Mouse (Mus musculus) right cerebral cortex, postnatal 36 days (tissue): Measurements from ENCODE around the gene Cox10.
A peak's percentile ranks its signal among the peaks of the same experiment; 100 is the strongest.
"Not testable (repeated sequence)": the region's sequence is repeated elsewhere in the genome, so short reads cannot be mapped to it uniquely, and the experiment has no call there.

ENCODE experiments used
- DNase-seq, 2 experiments: peaks; one replicate each; pipeline ENCODE4 v3.0.0; 2022; ENCODE audit warnings: low spot score in 2 of 2, mixed read lengths in 1 of 2

Cox10 gene

GRCm38 (mm10) chr11:64078956-64079726 is at the start of gene Cox10:
TSS of gene Cox10 (minus strand) at chr11:64079468.
- peak; percentile 72 to 76 for DNase-seq

- no peak for DNase-seq
Measured at GRCm38 (mm10) chr11:64128016-64128415, 48.7 kb upstream of the Cox10 start.

GRCm38 (mm10) chr11:64125471-64125870 is 46.2 kb upstream of the Cox10 start:
- no peak for DNase-seq

- not testable (repeated sequence) for DNase-seq
Measured at GRCm38 (mm10) chr11:64123174-64123573, 43.9 kb upstream of the Cox10 start.

GRCm38 (mm10) chr11:64116711-64117110 is 37.4 kb upstream of the Cox10 start:
- no peak for DNase-seq

DNA sequence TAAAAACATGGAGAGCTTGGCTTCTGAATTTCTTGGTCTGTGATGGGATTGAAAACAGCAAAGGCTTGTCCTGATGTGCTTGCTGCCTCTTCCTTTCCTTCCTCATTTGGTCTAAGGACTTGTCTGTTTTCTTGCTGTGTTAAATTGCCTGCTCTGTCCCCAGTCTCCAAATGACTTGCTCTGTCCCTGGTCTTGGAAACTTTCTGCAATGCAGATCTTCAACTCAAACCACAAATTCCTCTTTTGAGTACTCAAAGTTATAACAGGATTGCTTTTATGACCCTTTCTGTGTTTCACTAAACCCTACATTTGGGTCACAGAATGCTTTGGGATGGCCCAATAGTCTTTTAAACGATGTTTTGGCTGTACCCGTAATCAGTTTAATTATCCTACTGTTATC is 36.6 kb upstream of the Cox10 start:
- no peak for DNase-seq

DNA sequence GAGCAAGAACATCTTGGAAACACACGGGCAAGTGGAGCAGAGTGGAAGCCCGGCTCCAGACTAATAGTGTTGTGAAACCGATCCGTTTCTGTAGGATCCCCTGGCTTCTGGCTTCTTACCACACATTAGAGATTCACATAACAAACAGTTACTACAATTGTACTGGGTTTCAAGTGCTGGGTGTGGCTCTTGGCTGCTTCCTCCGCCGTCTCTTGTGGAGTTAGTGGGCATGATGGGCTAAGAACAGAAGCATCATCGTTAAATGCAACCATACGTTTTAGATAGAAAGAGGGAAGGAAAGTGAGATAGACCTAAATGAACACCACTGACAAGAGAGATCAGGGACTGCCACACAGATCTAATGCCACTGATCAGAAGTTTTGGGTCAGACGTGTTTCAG is 35.8 kb upstream of the Cox10 start:
- no peak for DNase-seq

DNA sequence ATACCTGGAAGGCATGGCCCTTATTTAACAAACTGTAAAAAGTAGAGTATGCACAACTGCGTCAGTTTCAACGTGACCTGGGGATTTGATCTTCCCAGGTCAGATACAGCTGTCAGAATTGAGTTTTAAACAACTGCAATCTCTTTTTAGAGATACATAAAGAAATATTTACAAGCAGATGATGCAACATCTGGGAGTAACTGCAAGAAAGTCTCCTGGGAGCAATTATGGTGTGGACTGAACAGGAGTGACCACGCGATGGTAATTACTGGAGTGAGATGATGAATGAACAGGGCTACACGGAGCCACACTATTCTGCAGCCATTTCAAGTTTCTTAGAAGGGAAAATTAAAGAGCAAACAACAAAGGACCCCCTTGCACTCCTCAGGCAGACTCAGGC is 20.8 kb upstream of the Cox10 start:
- DNase-seq = no peak

DNA sequence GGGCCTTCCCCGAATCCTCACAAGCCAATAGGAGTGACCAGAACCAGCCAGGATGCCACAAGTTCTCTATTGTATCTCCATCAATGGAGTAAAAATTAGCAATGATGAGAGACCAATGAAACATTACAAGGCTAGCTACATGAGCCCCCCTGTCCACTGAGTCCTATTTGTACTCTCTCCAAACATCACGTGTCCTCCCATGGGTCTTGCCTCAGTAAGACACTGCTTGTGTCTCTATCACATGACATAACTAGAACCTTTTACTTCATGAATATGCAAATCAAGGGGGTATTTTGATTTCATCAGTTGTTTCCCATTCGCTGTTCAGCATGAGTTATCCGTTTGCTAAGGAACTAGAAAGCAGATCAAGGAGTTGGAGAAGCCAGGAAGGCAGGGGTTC is 13.8 kb upstream of the Cox10 start:
- no peak for DNase-seq

- DNase-seq = no peak
Measured at GRCm38 (mm10) chr11:64091150-64091549, 11.9 kb upstream of the Cox10 start.

DNA sequence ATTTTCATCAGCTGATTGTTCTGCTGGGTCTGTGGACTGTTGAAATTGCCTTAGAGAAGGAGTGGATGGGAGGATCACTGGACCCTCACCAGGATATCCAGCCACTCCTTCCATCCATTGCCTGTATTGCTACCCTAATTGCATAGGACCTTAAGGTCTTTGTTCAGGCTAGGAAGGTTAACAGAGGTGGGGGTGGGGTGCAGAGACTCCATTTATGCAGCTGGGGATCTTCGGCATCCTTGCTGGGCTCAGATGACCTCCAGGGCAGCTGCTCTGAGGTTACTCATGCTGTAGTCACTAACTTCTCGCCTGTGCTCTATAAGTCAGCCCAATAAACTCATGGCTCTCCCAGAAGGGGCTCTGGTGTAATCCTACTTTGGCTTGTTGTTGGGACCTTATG is 10.4 kb upstream of the Cox10 start:
- no peak for DNase-seq

DNA sequence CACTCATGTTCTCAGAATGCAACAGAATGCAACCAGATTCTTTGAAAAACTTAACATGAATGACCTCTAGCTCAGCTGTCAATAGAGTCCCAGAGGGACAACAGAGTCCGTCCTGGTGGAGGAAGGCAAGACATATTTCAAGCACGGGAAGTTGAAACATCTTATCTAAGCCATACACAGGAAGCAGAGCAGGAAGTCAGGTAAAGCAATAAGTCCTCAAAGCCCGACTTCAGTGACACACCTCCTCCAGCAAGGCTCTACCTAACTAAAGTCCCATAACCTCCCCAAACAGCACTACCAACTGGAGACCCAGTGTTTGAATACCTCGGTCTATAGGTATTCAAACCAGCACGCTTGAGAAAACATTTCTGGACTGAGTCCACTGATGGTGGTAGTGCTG is 6.6 kb upstream of the Cox10 start:
- no peak for DNase-seq

- no peak for DNase-seq
Measured at GRCm38 (mm10) chr11:64079727-64080081, 436 bp upstream of the Cox10 start.

- no peak for DNase-seq
Measured at GRCm38 (mm10) chr11:64076212-64076611, 3.1 kb downstream of the Cox10 start.

DNA sequence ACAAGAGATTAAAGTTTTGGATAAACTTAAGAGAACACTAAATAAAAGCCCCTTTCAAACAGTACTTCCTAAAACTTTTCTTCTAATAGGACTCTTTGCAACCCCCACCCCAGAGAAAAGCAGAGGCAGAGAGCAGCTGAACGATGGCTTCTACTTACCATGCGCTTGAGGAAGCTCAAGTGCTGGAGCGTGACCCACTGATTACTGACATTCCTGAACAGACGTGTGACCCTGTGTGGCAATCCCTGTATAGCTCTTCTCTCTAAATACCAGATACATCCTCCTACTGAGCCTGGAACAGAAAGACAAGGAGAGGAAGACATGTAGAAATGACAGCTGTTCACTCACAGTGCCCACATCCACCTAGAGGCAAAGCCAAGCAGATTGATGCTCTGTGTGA is 5.9 kb downstream of the Cox10 start:
- DNase-seq = no peak

DNA sequence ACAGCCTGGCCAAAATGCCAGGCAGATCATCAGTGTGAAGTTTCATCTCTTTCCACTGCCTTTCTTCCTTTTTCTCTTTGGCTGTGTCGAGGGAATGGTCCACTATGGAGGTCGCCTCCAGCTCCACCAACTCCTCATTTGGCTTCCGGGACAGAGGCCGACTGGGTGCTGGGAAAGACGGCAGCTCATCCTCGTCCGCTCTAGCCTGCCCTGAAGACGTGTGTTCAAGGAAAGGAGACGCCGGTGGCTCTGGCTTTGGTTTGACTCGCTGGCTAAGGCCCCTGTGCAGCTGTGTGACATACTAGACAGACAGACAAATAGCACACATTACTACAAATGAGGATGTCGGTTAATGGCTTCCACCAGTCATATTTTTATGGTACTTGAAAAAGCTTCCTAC is 7.7 kb downstream of the Cox10 start:
- DNase-seq = no peak

- DNase-seq = no peak
Measured at GRCm38 (mm10) chr11:64066001-64066400, 13.3 kb downstream of the Cox10 start.

DNA sequence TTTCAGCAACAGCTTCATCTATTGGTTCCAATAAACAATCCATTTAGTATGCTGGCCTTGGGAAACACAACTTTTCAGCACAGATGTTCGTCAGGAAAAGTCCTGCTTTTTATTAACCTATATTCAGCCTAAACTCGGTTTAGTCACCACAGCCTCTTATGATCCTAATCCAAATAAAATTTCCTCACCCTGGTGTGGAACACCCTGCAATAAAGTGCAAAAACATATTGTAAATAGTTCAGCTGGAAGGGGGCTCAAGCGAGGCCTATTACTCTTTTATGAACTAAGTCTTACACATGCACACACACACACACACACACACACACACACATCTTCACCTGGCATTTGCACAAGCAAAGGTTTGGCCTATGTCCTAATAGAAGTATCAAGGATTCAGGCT is 16.1 kb downstream of the Cox10 start:
- no peak for DNase-seq

GRCm38 (mm10) chr11:64062226-64062625 is 17.0 kb downstream of the Cox10 start:
- DNase-seq = no peak

- no peak for DNase-seq
Measured at GRCm38 (mm10) chr11:64059305-64059704, 20.0 kb downstream of the Cox10 start.

DNA sequence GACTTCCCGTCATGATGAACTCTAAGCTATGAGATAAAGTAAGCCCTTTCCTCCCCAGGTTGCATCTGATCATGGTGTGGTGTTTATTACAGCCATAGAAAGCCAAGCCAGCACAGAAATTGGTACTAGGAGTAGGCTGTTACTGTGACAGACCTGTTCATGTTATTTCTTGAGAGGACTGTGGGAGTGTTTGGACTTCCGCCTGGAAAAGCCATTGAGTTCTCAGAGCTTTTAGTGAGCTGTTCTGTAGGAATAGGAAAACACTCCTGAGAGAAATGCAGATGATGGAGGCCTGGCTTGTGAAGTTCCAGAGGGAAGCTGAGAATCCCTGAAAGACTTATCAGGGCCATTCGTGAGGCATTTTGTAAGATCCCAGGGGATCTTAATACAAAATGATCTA is 20.8 kb downstream of the Cox10 start:
- peak; percentile 38 to 64 for DNase-seq

DNA sequence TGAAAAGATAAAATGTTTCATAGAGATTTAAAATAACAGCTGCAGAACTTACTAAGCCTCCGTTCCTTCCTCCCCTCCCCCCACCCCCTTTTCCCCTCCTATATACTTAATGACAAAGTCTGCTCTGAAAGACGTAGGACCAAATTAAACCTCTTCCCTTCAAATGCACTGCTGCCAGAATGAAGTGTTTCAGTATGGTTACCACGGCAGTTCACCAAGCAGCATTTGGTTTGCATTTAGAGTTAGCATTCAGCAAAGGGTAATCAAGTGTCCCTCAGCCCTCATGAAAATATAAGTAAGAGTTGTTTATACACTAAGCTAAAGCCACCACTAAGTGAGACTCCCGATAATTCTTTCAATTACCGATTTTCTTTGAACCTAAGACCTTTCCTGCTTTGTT is 25.9 kb downstream of the Cox10 start:
- DNase-seq = no peak

DNA sequence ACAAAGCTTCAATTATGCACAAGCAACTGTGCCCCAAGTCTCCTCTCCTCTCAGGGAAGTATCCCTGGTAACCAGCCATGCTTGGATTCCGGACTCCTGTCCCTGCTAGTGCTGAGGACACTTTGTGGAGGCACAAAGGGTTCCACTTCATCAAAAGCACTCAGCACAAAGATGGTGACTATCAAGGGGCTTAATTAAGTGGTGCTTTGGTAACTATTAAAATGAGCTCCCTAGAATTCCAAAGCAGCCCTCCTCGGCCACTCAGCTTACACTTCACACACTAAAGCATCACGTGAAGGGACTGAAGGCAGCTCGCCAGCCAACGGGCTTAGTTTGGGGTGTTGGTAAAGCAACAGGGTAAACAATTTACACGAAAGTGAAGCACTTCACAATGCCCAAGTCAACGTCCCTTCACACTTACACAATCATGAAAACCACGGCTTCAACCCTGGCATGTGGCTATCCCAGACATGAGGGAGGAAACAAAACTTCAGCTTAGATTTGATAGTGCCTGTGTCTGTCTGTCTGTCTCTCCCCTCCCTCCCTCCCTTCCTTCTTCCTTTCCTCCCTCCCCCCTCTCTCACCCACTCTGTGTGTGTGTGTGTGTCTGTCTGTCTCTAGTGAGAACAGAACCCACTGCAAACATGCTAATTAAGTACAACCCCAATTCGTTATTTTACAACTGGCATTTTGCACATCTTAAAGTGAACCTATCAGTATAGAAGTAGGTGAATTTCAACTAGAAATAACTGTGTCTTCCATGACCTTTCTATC is 27.9 kb downstream of the Cox10 start:
- no peak for DNase-seq
